Mouse (Mus musculus) E14TG2a.4 (cell line): ENCODE measurements at regions not wholly inside any gene's neighbourhood (a gene's known extent, or its start where the extent isn't known, plus 50 kb on each side); places are given as distances from the start of the nearest gene placed in this dataset.

Experiments
- CTCF ChIP-seq: conservative IDR thresholded peaks from 2 replicates; pipeline ENCODE4 v1.5.1; 2014; ENCODE audit warnings: low read length
- NANOG ChIP-seq: IDR thresholded peaks from 2 replicates; pipeline ENCODE4 v1.6.1; 2014; ENCODE audit warnings: borderline replicate concordance, low read length, mixed read lengths

- TF ChIP-seq CTCF (no peak), NANOG (no peak)
These were observed 743.1 kb downstream of the Rfpl4b start for GRCm38 (mm10) chr10:38078521-38078920.
